Mouse (Mus musculus): ENCODE measurements around the gene Daam2. TPM values are rescaled to one million over a fixed set of nuclear protein-coding genes. Genes with fewer than 3 reads are reported as not detected.

Daam2 gene
- 2.2 and 2.6 TPM in 2 replicates for polyA plus RNA-seq (2014; fragmentation: Nextera tagmentation; extraction: Ambion mirVana)

DNA sequence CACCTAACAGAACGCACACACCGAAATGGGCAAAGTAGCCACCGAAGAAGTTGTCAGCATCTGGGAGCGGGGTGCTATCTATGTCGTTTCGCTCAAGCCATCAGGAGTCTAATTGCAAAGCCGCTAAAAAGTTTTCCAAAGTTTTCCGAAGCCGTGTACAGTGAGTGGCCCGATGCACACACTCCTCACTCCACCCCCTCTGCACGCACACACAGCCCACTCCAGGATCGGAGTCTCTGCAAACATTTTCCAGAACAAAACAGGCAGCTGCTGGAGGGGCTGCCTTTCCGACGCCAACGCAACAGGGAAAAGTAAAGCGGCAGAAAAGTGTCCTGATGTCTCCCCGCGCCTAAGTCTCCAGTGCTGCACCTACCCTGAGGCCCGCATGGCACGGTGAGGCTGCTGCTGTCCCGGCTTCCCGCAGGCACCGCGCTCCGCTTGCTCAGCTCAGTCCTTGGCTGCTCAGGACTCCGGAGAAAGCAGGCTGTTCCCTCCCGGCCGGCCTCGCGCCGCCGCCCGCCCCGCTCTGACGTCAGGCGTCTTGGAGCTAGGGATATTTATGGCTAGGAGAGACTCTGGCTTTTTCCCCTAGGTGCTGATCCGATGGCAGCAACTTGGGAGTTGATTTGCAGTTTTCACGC lies at the start of gene Daam2:
Gene Daam2, minus strand, starts transcription at position 514 of the 641 bp plus-strand sequence.
- H3K4me2 ChIP-seq: peak within 1 kb of the TSS; percentile 57
- WGBS: 5% methylated on average over 38 of the region's 38 CpGs
- no peaks in the 10 kb centered on the region for H3K36me3 ChIP-seq (ENCODE audit: control insufficient read depth, insufficient read depth, low read length)
- H3K9ac ChIP-seq (ENCODE audit: low read depth, low read length): no peak within 1 kb of the TSS
- H3K4me1 ChIP-seq (replicated peaks; ENCODE audit: control insufficient read depth, insufficient read depth, low read length): no peaks in the 10 kb centered on the region
- H3K4me3 ChIP-seq (ENCODE audit: low read depth, low read length): peak within 1 kb of the TSS; percentile 34
- H3K27me3 ChIP-seq (replicated peaks; ENCODE audit: control insufficient read depth, insufficient read depth, low read length): peaks cover 26% of the 10 kb centered on the region
- DNase-seq (ENCODE audit: low spot score) (peak; percentile 54), ATAC-seq (replicated peaks; ENCODE audit: low FRiP score) (peak; percentile 51; the same call in 1 of the 2 replicates)
- H3K27ac ChIP-seq (ENCODE audit: low read depth, low read length): no peak within 1 kb of the TSS
- no peaks in the 10 kb centered on the region for H3K9me3 ChIP-seq (ENCODE audit: control insufficient read depth, low read length)

DNA sequence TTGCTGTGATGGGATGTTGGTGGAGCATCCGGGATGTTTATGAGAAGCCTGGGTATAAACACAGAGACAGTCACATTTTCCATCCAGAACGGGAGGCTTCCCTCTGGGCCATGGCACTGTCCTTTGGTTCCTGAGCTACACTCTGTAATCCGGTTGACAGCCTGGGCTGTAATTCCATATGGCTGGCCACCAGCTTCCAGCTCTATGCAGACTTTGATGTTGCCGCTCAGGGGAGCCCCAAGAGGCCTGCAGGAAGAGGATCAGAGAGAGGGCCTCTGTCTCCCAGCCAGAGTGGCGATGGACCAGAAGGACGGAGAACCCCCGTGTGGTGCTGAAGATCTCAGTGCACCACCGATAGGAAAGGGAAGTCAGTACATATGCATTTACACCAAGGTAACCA lies 46.2 kb upstream of the Daam2 start:
- no peak for ATAC-seq (replicated peaks; ENCODE audit: low FRiP score)

DNA sequence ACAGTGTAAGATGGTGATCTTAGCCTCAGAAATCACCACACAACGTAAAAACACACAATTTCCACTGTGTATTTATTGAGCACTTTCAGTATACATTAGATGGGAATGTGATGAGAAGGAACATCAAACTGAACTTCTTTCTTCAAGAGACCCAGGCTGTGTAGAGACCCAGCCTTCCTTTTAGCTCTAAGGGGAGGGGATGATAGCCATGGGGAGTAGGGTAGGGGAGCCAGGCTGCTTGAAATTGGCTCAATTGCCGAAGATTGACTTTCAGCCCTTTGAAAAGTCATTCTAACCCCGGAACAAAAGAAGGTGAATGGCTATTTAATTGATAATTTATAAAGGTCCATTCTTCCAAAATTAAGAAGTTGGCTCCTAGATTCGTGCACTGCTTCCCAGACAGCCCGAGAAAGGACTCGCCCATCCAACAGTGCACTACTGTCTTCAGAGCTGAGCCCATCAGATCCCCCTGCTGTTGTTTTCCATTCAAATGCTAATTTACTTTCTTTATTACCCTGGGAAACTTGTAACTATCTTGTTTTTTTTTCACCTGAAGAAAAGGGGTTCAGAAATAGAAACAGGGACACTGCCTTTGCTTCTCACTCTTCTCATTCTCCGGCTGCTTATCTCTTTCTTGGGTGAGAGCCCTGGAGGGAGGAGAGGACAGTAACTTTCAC lies 43.3 kb upstream of the Daam2 start:
- Histone ChIP-seq H3K27ac (ENCODE audit: low read depth, low read length) (no peak overlapping the region), H3K36me3 (ENCODE audit: control insufficient read depth, insufficient read depth, low read length) (no peaks in the 10 kb centered on the region), H3K27me3 (replicated peaks; ENCODE audit: control insufficient read depth, insufficient read depth, low read length) (no peaks in the 10 kb centered on the region), H3K4me2 (no peak overlapping the region), H3K4me1 (replicated peaks; ENCODE audit: control insufficient read depth, insufficient read depth, low read length) (no peaks in the 10 kb centered on the region), H3K9ac (ENCODE audit: low read depth, low read length) (no peak overlapping the region), H3K9me3 (ENCODE audit: control insufficient read depth, low read length) (no peaks in the 10 kb centered on the region), H3K4me3 (ENCODE audit: low read depth, low read length) (no peak overlapping the region)
- ATAC-seq (replicated peaks; ENCODE audit: low FRiP score): no peak
- DNase-seq (ENCODE audit: low spot score): no peak
- 57% methylated on average over 7 of the region's 7 CpGs for WGBS

More for the DNA sequence above, 46.2 kb upstream of the Daam2 start:
- Histone ChIP-seq H3K27me3 (replicated peaks; ENCODE audit: control insufficient read depth, insufficient read depth, low read length) (no peaks in the 10 kb centered on the region), H3K4me1 (replicated peaks; ENCODE audit: control insufficient read depth, insufficient read depth, low read length) (peaks cover 5% of the 10 kb centered on the region; the same call in 1 of the 2 replicates), H3K4me3 (ENCODE audit: low read depth, low read length) (no peak overlapping the region), H3K9ac (ENCODE audit: low read depth, low read length) (no peak overlapping the region), H3K36me3 (ENCODE audit: control insufficient read depth, insufficient read depth, low read length) (no peaks in the 10 kb centered on the region), H3K27ac (ENCODE audit: low read depth, low read length) (no peak overlapping the region), H3K9me3 (ENCODE audit: control insufficient read depth, low read length) (no peaks in the 10 kb centered on the region), H3K4me2 (no peak overlapping the region)
- WGBS: 45% methylated on average over 8 of the region's 8 CpGs
- no peak for DNase-seq (ENCODE audit: low spot score)

DNA sequence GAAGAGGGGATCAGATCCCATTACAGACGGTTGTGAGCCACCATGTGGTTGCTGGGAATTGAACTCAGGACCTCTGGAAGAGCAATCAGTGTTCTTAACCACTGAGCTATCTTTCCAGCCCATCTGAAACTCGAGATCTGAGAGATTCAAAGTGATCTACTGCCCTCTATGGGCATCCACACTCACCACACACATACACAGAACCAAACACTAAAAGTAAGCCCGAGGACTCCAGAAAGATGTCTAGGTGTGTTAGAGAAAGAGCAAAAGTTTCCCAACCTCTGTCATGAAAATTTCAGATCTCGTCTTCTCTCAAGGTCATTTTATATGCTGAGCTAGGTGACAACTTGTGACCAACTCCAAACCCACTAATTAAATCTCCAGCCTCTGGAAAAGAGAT lies 41.3 kb upstream of the Daam2 start:
- DNase-seq (ENCODE audit: low spot score) (no peak), ATAC-seq (replicated peaks; ENCODE audit: low FRiP score) (no peak)
- Histone ChIP-seq H3K4me2 (no peak overlapping the region), H3K9ac (ENCODE audit: low read depth, low read length) (no peak overlapping the region), H3K27me3 (replicated peaks; ENCODE audit: control insufficient read depth, insufficient read depth, low read length) (no peaks in the 10 kb centered on the region), H3K9me3 (ENCODE audit: control insufficient read depth, low read length) (no peaks in the 10 kb centered on the region), H3K36me3 (ENCODE audit: control insufficient read depth, insufficient read depth, low read length) (no peaks in the 10 kb centered on the region), H3K4me3 (ENCODE audit: low read depth, low read length) (no peak overlapping the region), H3K4me1 (replicated peaks; ENCODE audit: control insufficient read depth, insufficient read depth, low read length) (no peaks in the 10 kb centered on the region), H3K27ac (ENCODE audit: low read depth, low read length) (no peak overlapping the region)
- WGBS: 72% methylated on average over 4 of the region's 4 CpGs

DNA sequence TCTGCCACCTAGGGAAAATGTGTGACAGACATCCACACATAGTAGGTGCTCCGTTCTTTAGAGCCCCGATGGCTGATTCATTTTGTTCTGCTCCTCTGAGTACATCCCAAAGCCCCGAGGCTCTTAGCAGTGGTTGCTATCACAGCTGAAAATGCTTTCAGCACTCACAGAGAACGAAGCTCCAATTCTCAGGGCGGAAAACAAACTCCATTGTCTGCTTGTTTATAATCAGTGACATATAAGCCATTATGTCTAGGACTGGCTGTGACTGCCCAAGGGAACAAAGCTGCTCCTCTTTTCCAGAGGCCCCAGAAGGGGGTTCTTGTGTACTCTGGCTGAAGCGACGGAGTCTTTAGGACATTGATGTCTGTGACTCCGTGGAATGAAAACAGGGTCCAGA lies 25.9 kb upstream of the Daam2 start:
- H3K9ac ChIP-seq (ENCODE audit: low read depth, low read length): no peak overlapping the region
- no peaks in the 10 kb centered on the region for H3K9me3 ChIP-seq (ENCODE audit: control insufficient read depth, low read length)
- H3K4me2 ChIP-seq: no peak overlapping the region
- DNase-seq (ENCODE audit: low spot score) (no peak), ATAC-seq (replicated peaks; ENCODE audit: low FRiP score) (no peak)
- no peak overlapping the region for H3K4me3 ChIP-seq (ENCODE audit: low read depth, low read length)
- 63% methylated on average over 8 of the region's 8 CpGs for WGBS
- no peaks in the 10 kb centered on the region for H3K27me3 ChIP-seq (replicated peaks; ENCODE audit: control insufficient read depth, insufficient read depth, low read length)
- H3K27ac ChIP-seq (ENCODE audit: low read depth, low read length): no peak overlapping the region
- H3K4me1 ChIP-seq (replicated peaks; ENCODE audit: control insufficient read depth, insufficient read depth, low read length): no peaks in the 10 kb centered on the region
- no peaks in the 10 kb centered on the region for H3K36me3 ChIP-seq (ENCODE audit: control insufficient read depth, insufficient read depth, low read length)

DNA sequence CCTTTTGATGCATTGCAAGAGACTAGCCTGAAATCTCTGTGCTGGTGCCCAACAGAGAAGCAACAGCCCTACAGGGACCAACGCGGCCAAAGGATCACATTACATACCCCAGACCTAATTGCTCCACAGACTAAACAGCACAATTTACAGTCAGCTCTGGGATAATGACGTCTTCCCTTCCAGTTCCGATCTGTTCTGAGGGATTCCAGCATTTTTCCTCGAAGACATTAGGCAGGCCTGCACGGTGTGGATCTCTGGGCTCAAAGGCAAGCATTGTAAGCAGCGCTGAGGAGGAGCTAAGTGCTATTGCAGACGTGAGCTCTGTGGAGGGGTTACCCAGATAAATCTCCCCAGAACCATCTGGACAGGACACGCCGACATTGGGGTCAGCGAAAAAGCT lies 18.3 kb upstream of the Daam2 start:
- Histone ChIP-seq H3K4me3 (ENCODE audit: low read depth, low read length) (no peak overlapping the region), H3K9ac (ENCODE audit: low read depth, low read length) (no peak overlapping the region), H3K4me2 (no peak overlapping the region), H3K36me3 (ENCODE audit: control insufficient read depth, insufficient read depth, low read length) (no peaks in the 10 kb centered on the region), H3K27ac (ENCODE audit: low read depth, low read length) (no peak overlapping the region), H3K4me1 (replicated peaks; ENCODE audit: control insufficient read depth, insufficient read depth, low read length) (no peaks in the 10 kb centered on the region), H3K9me3 (ENCODE audit: control insufficient read depth, low read length) (no peaks in the 10 kb centered on the region), H3K27me3 (replicated peaks; ENCODE audit: control insufficient read depth, insufficient read depth, low read length) (no peaks in the 10 kb centered on the region)
- 56% methylated on average over 11 of the region's 11 CpGs for WGBS
- no peak for DNase-seq (ENCODE audit: low spot score)
- no peak for ATAC-seq (replicated peaks; ENCODE audit: low FRiP score)

DNA sequence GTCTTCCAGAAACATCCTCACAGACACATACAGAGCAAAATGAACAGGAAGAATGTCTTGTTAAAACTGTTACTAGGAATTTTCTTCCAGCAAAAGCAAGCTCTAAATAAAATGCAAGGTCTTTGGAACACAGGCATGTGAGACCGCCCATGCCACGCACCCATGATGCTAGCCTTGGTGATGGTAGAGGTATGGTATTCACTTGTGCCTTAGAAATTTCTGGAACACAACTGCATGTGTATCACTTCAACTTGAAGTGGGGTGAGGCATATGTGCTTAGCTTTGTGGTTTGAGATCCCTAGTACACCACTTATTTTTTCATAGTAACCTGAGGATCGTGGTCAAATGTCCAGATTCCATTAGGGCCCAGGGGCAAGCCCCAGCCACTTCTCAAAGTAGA lies 13.2 kb upstream of the Daam2 start:
- H3K9me3 ChIP-seq (ENCODE audit: control insufficient read depth, low read length): no peaks in the 10 kb centered on the region
- no peaks in the 10 kb centered on the region for H3K4me1 ChIP-seq (replicated peaks; ENCODE audit: control insufficient read depth, insufficient read depth, low read length)
- DNase-seq (ENCODE audit: low spot score): no peak
- no peak overlapping the region for H3K27ac ChIP-seq (ENCODE audit: low read depth, low read length)
- no peak overlapping the region for H3K4me3 ChIP-seq (ENCODE audit: low read depth, low read length)
- H3K9ac ChIP-seq (ENCODE audit: low read depth, low read length): no peak overlapping the region
- no peak overlapping the region for H3K4me2 ChIP-seq
- H3K27me3 ChIP-seq (replicated peaks; ENCODE audit: control insufficient read depth, insufficient read depth, low read length): no peaks in the 10 kb centered on the region
- ATAC-seq (replicated peaks; ENCODE audit: low FRiP score): no peak
- H3K36me3 ChIP-seq (ENCODE audit: control insufficient read depth, insufficient read depth, low read length): no peaks in the 10 kb centered on the region
- WGBS: 85% methylated on average over 3 of the region's 3 CpGs

DNA sequence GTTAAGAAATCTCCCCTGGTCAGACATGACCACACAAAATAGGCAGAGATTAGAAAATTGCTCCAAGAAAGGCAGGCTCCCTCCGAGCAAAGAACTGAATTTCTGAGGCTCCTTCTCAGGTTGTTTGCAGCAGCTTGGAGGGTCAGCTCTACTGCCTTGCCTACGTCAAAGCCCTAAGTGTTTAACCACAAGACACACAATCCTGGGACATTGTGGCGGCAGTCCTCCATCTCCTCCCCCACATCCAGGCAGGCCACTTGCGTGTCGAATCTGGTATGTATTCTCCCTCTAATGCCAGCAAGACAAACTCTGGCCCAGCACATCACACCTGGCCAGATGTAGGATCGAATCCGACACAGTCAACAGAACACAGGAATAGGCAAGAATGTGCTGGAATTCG lies 4.6 kb upstream of the Daam2 start:
- H3K9me3 ChIP-seq (ENCODE audit: control insufficient read depth, low read length): no peaks in the 10 kb centered on the region
- H3K4me3 ChIP-seq (ENCODE audit: low read depth, low read length): no peak overlapping the region
- no peak overlapping the region for H3K9ac ChIP-seq (ENCODE audit: low read depth, low read length)
- DNase-seq (ENCODE audit: low spot score) (no peak), ATAC-seq (replicated peaks; ENCODE audit: low FRiP score) (no peak)
- peaks cover 17% of the 10 kb centered on the region for H3K27me3 ChIP-seq (replicated peaks; ENCODE audit: control insufficient read depth, insufficient read depth, low read length)
- H3K4me1 ChIP-seq (replicated peaks; ENCODE audit: control insufficient read depth, insufficient read depth, low read length): no peaks in the 10 kb centered on the region
- H3K27ac ChIP-seq (ENCODE audit: low read depth, low read length): no peak overlapping the region
- 75% methylated on average over 8 of the region's 8 CpGs for WGBS
- no peaks in the 10 kb centered on the region for H3K36me3 ChIP-seq (ENCODE audit: control insufficient read depth, insufficient read depth, low read length)
- H3K4me2 ChIP-seq: no peak overlapping the region

DNA sequence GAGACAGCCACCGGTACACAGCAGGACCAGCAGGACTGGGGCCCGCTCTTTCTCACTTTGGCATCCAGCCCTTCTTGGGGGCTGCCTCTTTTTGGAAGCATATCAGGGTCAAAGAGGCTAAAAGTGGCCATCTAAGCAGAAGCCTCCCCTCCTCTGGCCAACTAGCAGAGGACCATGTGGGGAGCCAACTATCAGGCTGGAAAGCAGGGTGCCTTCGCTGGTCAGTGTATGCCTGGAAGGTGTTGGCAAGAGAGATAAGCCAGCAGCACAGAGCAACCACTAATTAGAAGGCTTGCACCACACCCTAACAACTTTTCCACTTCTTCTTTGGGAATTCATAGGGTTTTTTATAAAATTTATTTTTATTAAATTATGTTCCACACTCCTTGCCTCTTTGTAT lies 346 bp upstream of the Daam2 start:
- WGBS: 19% methylated on average over 3 of the region's 3 CpGs
- Histone ChIP-seq H3K4me2 (peak overlapping the region; percentile 57), H3K9me3 (ENCODE audit: control insufficient read depth, low read length) (no peaks in the 10 kb centered on the region), H3K36me3 (ENCODE audit: control insufficient read depth, insufficient read depth, low read length) (no peaks in the 10 kb centered on the region), H3K9ac (ENCODE audit: low read depth, low read length) (no peak overlapping the region), H3K27me3 (replicated peaks; ENCODE audit: control insufficient read depth, insufficient read depth, low read length) (peaks cover 26% of the 10 kb centered on the region), H3K4me1 (replicated peaks; ENCODE audit: control insufficient read depth, insufficient read depth, low read length) (no peaks in the 10 kb centered on the region), H3K4me3 (ENCODE audit: low read depth, low read length) (peak overlapping the region; percentile 34; the same call in 1 of the 2 replicates), H3K27ac (ENCODE audit: low read depth, low read length) (no peak overlapping the region)
- ATAC-seq (replicated peaks; ENCODE audit: low FRiP score) (no peak), DNase-seq (ENCODE audit: low spot score) (no peak)

All from liver, embryonic 11.5 days (tissue).